Mouse (Mus musculus) intestine, embryonic 14.5 days (tissue): ENCODE data around the gene Rsph10b. TPM values are rescaled to one million over a fixed set of nuclear protein-coding genes. Genes with fewer than 3 reads are reported as not detected.

Experiments
- ATAC-seq: fragments of 200-750 bp; cut with Nextera tagmentation; replicated peaks from 2 replicates; pipeline ENCODE4 v1.8.0; 2017; ENCODE audit warnings: low read depth, moderate number of reproducible peaks, moderate TSS enrichment, moderate library complexity; ENCODE audit not compliant: low FRiP score, low TSS enrichment
- DNase-seq: peaks from one replicate; pipeline ENCODE4 v3.0.0-alpha.2; 2018; ENCODE audit warnings: low spot score
- H3K27ac ChIP-seq: fragments of 300-500 bp; sonication (generic); 2 replicates; pipeline ENCODE4 v1.5.1; 2014; ENCODE audit warnings: low read depth, mild to moderate bottlenecking, control low read depth
- H3K27me3 ChIP-seq: fragments of 300-500 bp; sonication (generic); replicated peaks from 2 replicates; pipeline ENCODE4 v1.6.1; 2014; ENCODE audit warnings: low read length, control low read depth; ENCODE audit not compliant: control insufficient read depth, insufficient read depth
- H3K36me3 ChIP-seq: fragments of 300-500 bp; sonication (generic); 2 replicates; pipeline ENCODE4 v1.6.1; 2014; ENCODE audit warnings: low read length, control low read depth; ENCODE audit not compliant: control insufficient read depth, insufficient read depth
- H3K4me1 ChIP-seq: fragments of 300-500 bp; sonication (generic); replicated peaks from 2 replicates; pipeline ENCODE4 v1.6.1; 2014; ENCODE audit warnings: low read length, control low read depth, mixed read lengths; ENCODE audit not compliant: control insufficient read depth, insufficient read depth
- H3K4me2 ChIP-seq: fragments of 300-500 bp; sonication (generic); 2 replicates; pipeline ENCODE4 v1.6.1; 2014; ENCODE audit warnings: low read length
- H3K4me3 ChIP-seq: fragments of 300-500 bp; sonication (generic); 2 replicates; pipeline ENCODE4 v1.5.1; 2014; ENCODE audit warnings: low read depth, low read length, control low read depth, mixed read lengths
- H3K9ac ChIP-seq: fragments of 300-500 bp; sonication (generic); 2 replicates; pipeline ENCODE4 v1.6.1; 2014; ENCODE audit warnings: mild to moderate bottlenecking, low read length
- H3K9me3 ChIP-seq: fragments of 300-500 bp; sonication (generic); 2 replicates; pipeline ENCODE4 v1.6.1; 2016; ENCODE audit warnings: low read length, control low read depth; ENCODE audit not compliant: control insufficient read depth
- WGBS: fragments of 180-500 bp; shearing (Covaris S2); extraction: QIAGEN DNeasy Blood & Tissue Kit; methylation state at CpG from one replicate; pipeline ENCODE4 v1.1.7; 2014; 5-methylcytosine and 5-hydroxymethylcytosine counted together
- polyA plus RNA-seq: library from polyadenylated mRNA; unstranded; fragments of >200 nt; fragmentation: Nextera tagmentation; extraction: Ambion mirVana; gene quantifications from 2 replicates; pipeline ENCODE4 v1.2.1, GENCODE M21; 2014

Rsph10b gene
- polyA plus RNA-seq, 1 experiment from 2014 or later, result 0.85 TPM

DNA sequence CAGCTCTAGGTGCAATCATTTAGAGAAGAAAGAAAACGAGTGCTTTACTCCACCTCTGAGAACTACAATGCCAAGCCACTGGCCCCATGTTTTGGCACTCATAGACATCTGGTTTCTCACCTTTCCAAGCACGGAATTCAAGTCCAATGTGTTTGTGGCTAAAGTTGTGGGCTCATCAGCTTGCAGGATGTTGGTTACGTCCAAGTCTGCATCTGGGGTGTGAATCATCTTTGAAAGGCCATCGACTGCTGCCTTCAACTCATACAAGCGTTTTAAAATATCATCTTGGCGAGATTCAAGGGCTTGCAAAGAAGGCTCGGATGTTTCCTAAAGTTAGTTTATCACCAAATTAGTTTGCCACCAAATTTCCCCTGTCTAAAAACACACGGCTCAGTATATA, 26.4 kb upstream of the Rsph10b start:
- no peaks in the 10 kb centered on the region for H3K9me3 ChIP-seq
- no peak overlapping the region for H3K27ac ChIP-seq
- DNase-seq (no peak), ATAC-seq (no peak)
- H3K4me3 ChIP-seq, result no peak overlapping the region
- H3K9ac ChIP-seq, result no peak overlapping the region
- no peaks in the 10 kb centered on the region for H3K27me3 ChIP-seq
- peaks cover 11% of the 10 kb centered on the region for H3K4me1 ChIP-seq
- H3K36me3 ChIP-seq, result peaks cover 56% of the 10 kb centered on the region
- H3K4me2 ChIP-seq, result no peak overlapping the region
- WGBS, result 86% methylated on average over 8 of the region's 8 CpGs

DNA sequence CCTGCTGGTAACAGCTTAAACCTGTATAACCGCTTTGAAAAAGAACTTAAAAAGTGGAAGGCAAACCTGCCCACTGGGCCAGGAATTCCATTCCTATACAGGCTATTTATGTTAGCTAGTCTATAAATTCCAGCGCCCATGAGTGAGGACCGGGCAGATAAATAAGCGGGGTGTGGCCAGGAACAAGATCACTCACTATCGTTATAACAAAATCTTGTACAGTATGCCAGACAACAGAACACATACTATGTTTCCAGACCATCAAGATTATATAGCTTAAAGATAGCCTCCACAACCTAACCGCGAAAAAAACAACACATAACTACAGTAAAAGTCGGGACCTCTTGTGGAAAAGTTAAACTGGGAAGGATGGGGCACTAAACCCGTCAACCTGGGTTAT, 23.9 kb upstream of the Rsph10b start:
- Histone ChIP-seq H3K9ac (peak overlapping the region; percentile 56), H3K4me1 (peaks cover 11% of the 10 kb centered on the region), H3K27ac (peak overlapping the region; percentile 88), H3K4me3 (peak overlapping the region; percentile 68), H3K27me3 (no peaks in the 10 kb centered on the region), H3K36me3 (peaks cover 36% of the 10 kb centered on the region), H3K4me2 (peak overlapping the region; percentile 84), H3K9me3 (no peaks in the 10 kb centered on the region)
- WGBS, result 2% methylated on average over 9 of the region's 9 CpGs
- no peak for DNase-seq
- ATAC-seq, result peak; percentile 0; the same call in 1 of the 2 replicates

DNA sequence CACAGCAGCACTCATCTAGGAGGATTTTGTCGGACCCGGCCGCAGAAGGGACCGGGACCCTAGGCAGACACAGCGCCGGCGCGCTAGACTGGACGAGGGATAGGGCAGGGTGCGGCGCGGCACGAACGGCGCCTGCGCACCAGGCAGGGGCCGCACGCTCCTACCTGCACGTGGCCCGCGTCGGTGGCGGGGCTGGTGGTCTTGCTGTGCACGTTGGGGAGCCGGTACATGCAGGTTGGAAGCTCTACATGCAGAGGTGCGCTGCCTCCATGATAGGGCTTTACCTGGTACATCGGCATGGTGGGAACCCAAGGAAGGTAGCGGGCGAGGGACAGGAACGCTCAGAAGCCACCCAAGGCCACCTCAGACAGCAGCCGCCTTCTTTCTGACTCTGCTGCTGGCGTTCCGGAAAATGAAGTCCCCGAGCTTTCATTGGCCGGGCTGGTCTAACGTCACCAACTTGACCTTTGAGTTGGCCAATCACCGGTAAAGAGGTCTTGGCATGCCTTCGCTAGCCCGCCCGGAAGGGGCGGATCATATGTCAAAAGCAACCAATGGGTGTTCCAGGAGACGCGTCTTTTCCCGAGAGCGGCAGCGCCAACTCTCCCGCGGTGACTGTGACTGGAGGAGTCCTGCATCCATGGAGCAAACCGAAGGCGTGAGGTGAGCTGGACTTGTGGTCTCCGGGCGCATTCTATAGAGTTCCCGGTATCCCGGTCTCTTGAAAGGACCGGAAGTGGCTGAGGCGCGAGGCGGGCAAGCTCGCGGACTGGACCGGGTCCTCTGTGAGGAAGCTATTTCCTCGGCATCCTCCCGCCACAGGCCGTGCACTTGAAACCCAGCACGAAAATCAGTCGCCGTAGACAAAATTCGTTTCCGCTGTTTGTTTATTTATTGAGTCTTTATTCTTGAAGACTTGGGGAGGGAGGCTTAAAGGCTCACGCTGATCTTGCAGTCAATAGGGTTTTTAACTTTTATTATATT, 23.1 kb upstream of the Rsph10b start, which contains the start of the genes Aimp2 and Pms2:
Aimp2 (minus strand) TSS at position 431 of the 984 bp plus-strand sequence.
Pms2 (plus strand) TSS at position 548 of the 984 bp plus-strand sequence.
- under 1% methylated on average over 70 of the region's 70 CpGs for WGBS
- no peaks in the 10 kb centered on the region for H3K27me3 ChIP-seq
- peaks cover 34% of the 10 kb centered on the region for H3K36me3 ChIP-seq
- peak within 1 kb of the TSS; percentile 88 for H3K27ac ChIP-seq
- peak within 1 kb of the TSS; percentile 84 for H3K4me2 ChIP-seq
- ATAC-seq, result peak; percentile 100
- peak; percentile 94 for DNase-seq
- H3K4me1 ChIP-seq, result peaks cover 11% of the 10 kb centered on the region
- peak within 1 kb of the TSS; percentile 68 for H3K4me3 ChIP-seq
- peak within 1 kb of the TSS; percentile 56 for H3K9ac ChIP-seq
- no peaks in the 10 kb centered on the region for H3K9me3 ChIP-seq

DNA sequence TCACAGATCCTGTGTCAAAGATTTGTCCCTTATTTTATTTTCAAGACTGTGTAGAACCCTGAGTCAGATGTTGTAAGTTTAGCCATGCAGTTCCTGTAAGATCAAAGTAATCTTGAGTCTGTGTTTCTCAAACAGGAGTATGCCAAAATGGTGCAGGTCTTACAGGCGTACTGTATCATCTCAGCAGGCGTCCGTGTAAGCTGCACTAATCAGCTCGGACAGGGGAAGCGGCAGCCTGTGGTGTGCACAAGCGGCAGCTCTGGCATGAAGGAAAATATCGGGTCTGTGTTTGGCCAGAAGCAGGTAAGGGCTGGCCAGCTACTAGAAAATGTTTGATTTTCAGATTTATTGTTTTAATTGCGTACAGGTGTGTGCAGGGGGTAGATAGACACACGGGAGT, 16.6 kb upstream of the Rsph10b start:
- WGBS, result 93% methylated on average over 9 of the region's 9 CpGs
- Histone ChIP-seq H3K9ac (no peak overlapping the region), H3K4me1 (no peaks in the 10 kb centered on the region), H3K27ac (no peak overlapping the region), H3K27me3 (no peaks in the 10 kb centered on the region), H3K4me2 (no peak overlapping the region), H3K36me3 (peaks cover 67% of the 10 kb centered on the region), H3K9me3 (no peaks in the 10 kb centered on the region), H3K4me3 (no peak overlapping the region)
- DNase-seq, result no peak
- ATAC-seq, result no peak

DNA sequence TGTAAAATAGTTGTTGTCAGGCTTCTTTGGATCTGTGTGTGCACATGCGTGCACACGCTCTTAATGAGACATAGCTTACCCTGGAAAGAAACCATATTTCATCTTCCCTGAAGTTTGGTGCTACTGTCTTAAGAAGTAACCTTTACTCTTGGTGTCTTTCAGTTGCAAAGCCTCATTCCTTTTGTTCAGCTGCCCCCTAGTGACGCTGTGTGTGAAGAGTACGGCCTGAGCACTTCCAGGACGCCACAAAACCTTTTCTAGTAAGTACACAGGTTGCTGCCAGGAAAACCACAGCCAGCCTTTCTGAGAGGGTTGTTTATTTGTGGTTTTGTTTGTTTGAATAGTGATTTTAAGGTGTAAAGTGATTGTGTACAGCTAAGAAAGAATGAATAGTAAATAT, 15.4 kb upstream of the Rsph10b start:
- Histone ChIP-seq H3K4me2 (no peak overlapping the region), H3K27me3 (no peaks in the 10 kb centered on the region), H3K36me3 (peaks cover 76% of the 10 kb centered on the region), H3K4me3 (no peak overlapping the region), H3K9me3 (no peaks in the 10 kb centered on the region), H3K9ac (no peak overlapping the region), H3K4me1 (no peaks in the 10 kb centered on the region), H3K27ac (no peak overlapping the region)
- 56% methylated on average over 5 of the region's 5 CpGs for WGBS
- DNase-seq, result peak; percentile 69
- no peak for ATAC-seq

DNA sequence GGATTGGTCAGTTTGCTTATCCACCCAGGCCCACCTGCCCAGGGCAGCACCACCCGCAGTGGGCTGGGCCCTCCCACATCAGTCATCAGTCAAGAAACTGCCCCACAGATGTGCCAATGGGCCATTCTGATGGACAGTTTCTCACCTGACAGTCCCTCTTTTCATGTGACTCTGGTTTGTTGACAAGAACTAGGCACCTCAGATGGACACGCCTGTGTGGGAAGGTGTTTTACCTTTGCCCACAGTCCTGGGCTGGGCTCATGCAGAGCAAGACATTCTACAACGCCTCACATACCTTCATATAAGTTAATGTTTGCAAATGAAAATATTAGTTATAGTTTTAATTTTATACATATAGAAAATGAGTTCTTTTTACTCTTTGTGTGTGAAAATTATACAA, 14.7 kb upstream of the Rsph10b start:
- Histone ChIP-seq H3K4me3 (no peak overlapping the region), H3K4me1 (no peaks in the 10 kb centered on the region), H3K9me3 (no peaks in the 10 kb centered on the region), H3K36me3 (peaks cover 83% of the 10 kb centered on the region), H3K9ac (no peak overlapping the region), H3K27me3 (no peaks in the 10 kb centered on the region), H3K27ac (no peak overlapping the region), H3K4me2 (no peak overlapping the region)
- WGBS, result 89% methylated on average over 3 of the region's 3 CpGs
- ATAC-seq (no peak), DNase-seq (no peak)

DNA sequence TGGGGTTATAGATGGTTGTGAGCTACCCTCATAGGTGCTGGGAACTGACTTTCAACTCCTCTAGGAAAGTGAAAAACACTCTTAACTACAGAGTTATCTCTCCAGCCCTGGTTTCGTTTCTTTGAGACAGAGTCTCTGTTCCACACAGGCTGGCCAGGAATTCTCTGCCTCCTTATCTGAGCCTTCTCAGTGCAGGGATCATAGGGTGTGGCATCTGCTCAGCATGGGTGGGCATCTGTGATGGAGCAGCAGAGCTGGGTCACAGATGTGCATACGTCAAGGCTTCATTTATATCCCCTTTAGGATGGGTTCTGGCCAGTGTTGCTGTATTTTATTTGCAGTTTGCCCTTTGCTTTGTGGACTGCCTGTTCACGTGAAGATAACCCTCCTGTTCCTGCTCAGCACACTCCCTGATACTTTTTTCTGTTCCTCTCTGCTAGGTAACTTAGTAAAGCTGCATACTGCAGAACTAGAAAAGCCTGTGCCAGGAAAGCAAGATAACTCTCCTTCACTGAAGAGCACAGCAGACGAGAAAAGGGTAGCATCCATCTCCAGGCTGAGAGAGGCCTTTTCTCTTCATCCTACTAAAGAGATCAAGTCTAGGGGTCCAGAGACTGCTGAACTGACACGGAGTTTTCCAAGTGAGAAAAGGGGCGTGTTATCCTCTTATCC, 7.9 kb upstream of the Rsph10b start:
- 82% methylated on average over 6 of the region's 6 CpGs for WGBS
- Histone ChIP-seq H3K27me3 (no peaks in the 10 kb centered on the region), H3K9ac (no peak overlapping the region), H3K4me2 (no peak overlapping the region), H3K9me3 (no peaks in the 10 kb centered on the region), H3K4me3 (no peak overlapping the region), H3K36me3 (peaks cover 86% of the 10 kb centered on the region), H3K27ac (no peak overlapping the region), H3K4me1 (no peaks in the 10 kb centered on the region)
- no peak for DNase-seq
- no peak for ATAC-seq

DNA sequence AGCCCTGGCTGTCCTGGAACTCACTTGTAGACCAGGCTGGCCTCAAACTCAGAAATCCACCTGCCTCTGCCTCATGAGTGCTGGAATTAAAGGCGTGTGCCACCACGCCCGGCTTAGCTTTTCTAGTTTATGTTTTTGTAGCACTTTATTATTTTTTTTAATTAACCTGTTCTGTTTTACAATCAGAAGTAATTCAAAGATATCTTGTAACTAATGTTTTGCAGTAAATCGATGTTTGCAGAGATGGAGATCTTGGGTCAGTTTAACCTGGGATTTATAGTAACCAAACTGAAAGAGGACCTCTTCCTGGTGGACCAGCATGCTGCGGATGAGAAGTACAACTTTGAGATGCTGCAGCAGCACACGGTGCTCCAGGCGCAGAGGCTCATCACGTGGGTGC, 5.0 kb upstream of the Rsph10b start, which contains the start of gene Gm42421:
Gm42421 (plus strand) TSS at position 301 of the 400 bp plus-strand sequence.
- Histone ChIP-seq H3K27ac (no peak within 1 kb of the TSS), H3K9ac (no peak within 1 kb of the TSS), H3K4me3 (no peak within 1 kb of the TSS), H3K4me2 (no peak within 1 kb of the TSS), H3K9me3 (no peaks in the 10 kb centered on the region), H3K27me3 (no peaks in the 10 kb centered on the region), H3K36me3 (peaks cover 77% of the 10 kb centered on the region), H3K4me1 (no peaks in the 10 kb centered on the region)
- no peak for ATAC-seq
- DNase-seq, result no peak
- WGBS, result 95% methylated on average over 8 of the region's 8 CpGs
